Mouse (Mus musculus) heart, postnatal 0 days (tissue): Measurements from ENCODE around the gene Pgp. TPM values are rescaled to one million over a fixed set of nuclear protein-coding genes. Genes with fewer than 3 reads are reported as not detected.
"Not testable (repeated sequence)": the region's sequence is repeated elsewhere in the genome, so short reads cannot be mapped to it uniquely, and the experiment has no call there.

ENCODE experiments used
- ATAC-seq: fragments of 200-750 bp; cut with Nextera tagmentation; 2 replicates; pipeline ENCODE4 v1.8.0; 2017; ENCODE audit warnings: low read depth, moderate number of reproducible peaks, moderate library complexity; ENCODE audit not compliant: insufficient read depth
- DNase-seq: peaks from one replicate; pipeline ENCODE4 v3.0.0-alpha.2; 2016; ENCODE audit warnings: low spot score
- H3K27ac ChIP-seq: fragments of 300-500 bp; sonication (generic); 2 replicates; pipeline ENCODE4 v1.5.1; 2014; ENCODE audit warnings: low read depth, mild to moderate bottlenecking
- H3K27me3 ChIP-seq: fragments of 300-500 bp; sonication (generic); 2 replicates; pipeline ENCODE4 v1.6.1; 2014; ENCODE audit warnings: low read length, mixed read lengths; ENCODE audit not compliant: control insufficient read depth, insufficient read depth
- H3K36me3 ChIP-seq: fragments of 300-500 bp; sonication (generic); replicated peaks from 2 replicates; pipeline ENCODE4 v1.6.1; 2014; ENCODE audit warnings: low read length, mixed read lengths; ENCODE audit not compliant: control insufficient read depth, insufficient read depth
- H3K4me1 ChIP-seq: fragments of 300-500 bp; sonication (generic); 2 replicates; pipeline ENCODE4 v1.6.1; 2014; ENCODE audit warnings: antibody characterized with exemption; ENCODE audit not compliant: control insufficient read depth, insufficient read depth
- H3K4me2 ChIP-seq: fragments of 300-500 bp; sonication (generic); 2 replicates; pipeline ENCODE4 v1.6.1; 2014; ENCODE audit warnings: low read depth, mild to moderate bottlenecking, low read length, moderate library complexity
- H3K4me3 ChIP-seq: fragments of 300-500 bp; sonication (generic); 2 replicates; pipeline ENCODE4 v1.5.1; 2014; ENCODE audit warnings: low read depth, low read length
- H3K9ac ChIP-seq: fragments of 300-500 bp; sonication (generic); replicated peaks from 2 replicates; pipeline ENCODE4 v1.6.1; 2014; ENCODE audit warnings: low read depth, low read length, mixed read lengths
- H3K9me3 ChIP-seq: fragments of 300-500 bp; sonication (generic); replicated peaks from 2 replicates; pipeline ENCODE4 v1.6.1; 2016; ENCODE audit warnings: low read length; ENCODE audit not compliant: control insufficient read depth
- CTCF ChIP-seq: IDR thresholded peaks from 2 replicates; pipeline ENCODE4 v1.5.1; 2016; ENCODE audit warnings: antibody characterized with exemption, control low read depth, low read depth
- EP300 ChIP-seq: IDR thresholded peaks from 2 replicates; pipeline ENCODE4 v1.6.1; 2016; ENCODE audit warnings: antibody characterized with exemption, low read depth
- WGBS: fragments of 180-500 bp; shearing (Covaris S2); extraction: QIAGEN DNeasy Blood & Tissue Kit; methylation state at CpG from one replicate; pipeline ENCODE4 v1.1.7; 2014; 5-methylcytosine and 5-hydroxymethylcytosine counted together
- polyA plus RNA-seq: library from polyadenylated mRNA; unstranded; fragments of >200 nt; fragmentation: Nextera tagmentation; extraction: Ambion mirVana; gene quantifications from 2 replicates; pipeline ENCODE4 v1.2.1, GENCODE M21; 2015
- total RNA-seq: library from RNA; depleted of rRNA; stranded (reverse); fragments of >200 nt; gene quantifications from 2 replicates; pipeline ENCODE4 v1.2.3, GENCODE M21; 2014; ENCODE audit warnings: low replicate concordance; rRNA removed

The Pgp gene
- 48.4 and 62.3 TPM in 2 replicates for total RNA-seq
- 65.8 and 70.6 TPM in 2 replicates for polyA plus RNA-seq

DNA sequence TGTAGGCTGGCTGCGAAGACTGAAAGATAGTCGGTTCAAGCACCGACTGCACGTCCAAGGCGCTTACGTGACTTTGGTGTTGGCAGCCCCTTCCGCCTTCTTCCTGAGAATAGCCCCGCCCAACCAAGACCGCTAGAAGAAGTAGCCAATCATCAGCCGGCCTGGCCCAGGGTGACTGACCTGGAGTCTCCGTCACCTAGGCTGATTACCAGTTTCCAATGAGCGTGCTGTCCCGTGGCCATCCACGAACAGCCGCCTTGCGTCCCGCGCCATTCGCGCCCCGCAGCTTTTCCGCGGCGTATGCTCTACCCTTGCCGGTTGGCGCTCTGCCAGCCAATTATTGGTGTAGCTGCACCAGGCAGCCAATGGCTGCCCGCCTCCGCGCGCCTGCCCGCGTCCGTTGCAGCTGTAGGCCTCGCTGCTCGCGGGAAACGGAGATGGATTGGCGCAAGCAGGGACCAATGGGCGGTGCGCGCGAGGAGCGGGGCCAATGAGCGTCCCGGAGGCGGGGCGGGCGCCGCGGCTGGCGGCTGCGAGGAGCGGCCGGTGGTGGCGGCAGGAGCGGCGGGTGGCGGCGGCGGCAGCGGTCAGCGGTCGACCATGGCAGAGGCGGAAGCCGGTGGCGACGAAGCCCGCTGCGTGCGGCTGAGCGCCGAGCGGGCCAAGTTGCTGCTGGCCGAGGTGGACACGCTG, at the start of gene Pgp, which contains the start of gene E4f1:
Gene Pgp, plus strand, starts transcription at position 483 of the 693 bp plus-strand sequence.
Gene E4f1, minus strand, starts transcription at position 404 of the 693 bp plus-strand sequence.
- Histone ChIP-seq H3K4me1 (peaks cover 21% of the 10 kb centered on the region), H3K27me3 (no peaks in the 10 kb centered on the region), H3K9me3 (no peaks in the 10 kb centered on the region), H3K36me3 (peaks cover 14% of the 10 kb centered on the region), H3K4me2 (peak within 1 kb of the TSS; percentile 86), H3K27ac (peak within 1 kb of the TSS; percentile 84), H3K4me3 (peak within 1 kb of the TSS; percentile 66), H3K9ac (peak within 1 kb of the TSS; percentile 67)
- peak; percentile 98 for DNase-seq
- peak; percentile 69; the same call in 1 of the 2 replicates for TF ChIP-seq EP300
- TF ChIP-seq CTCF = no peak
- WGBS = under 1% methylated on average over 71 of the region's 75 CpGs
- ATAC-seq = peak; percentile 96

GRCm38 (mm10) chr17:24423114-24423513, 47.1 kb upstream of the Pgp start:
- no peak for ATAC-seq
- peaks cover 67% of the 10 kb centered on the region for H3K36me3 ChIP-seq
- H3K9me3 ChIP-seq = no peaks in the 10 kb centered on the region
- no peak overlapping the region for H3K27ac ChIP-seq
- H3K4me1 ChIP-seq = no peaks in the 10 kb centered on the region
- H3K4me2 ChIP-seq = no peak overlapping the region
- no peak overlapping the region for H3K4me3 ChIP-seq
- no peaks in the 10 kb centered on the region for H3K27me3 ChIP-seq
- 90% methylated on average over 4 of the region's 4 CpGs for WGBS
- DNase-seq = no peak
- H3K9ac ChIP-seq = no peak overlapping the region
- TF ChIP-seq EP300 = no peak
- TF ChIP-seq CTCF = no peak

DNA sequence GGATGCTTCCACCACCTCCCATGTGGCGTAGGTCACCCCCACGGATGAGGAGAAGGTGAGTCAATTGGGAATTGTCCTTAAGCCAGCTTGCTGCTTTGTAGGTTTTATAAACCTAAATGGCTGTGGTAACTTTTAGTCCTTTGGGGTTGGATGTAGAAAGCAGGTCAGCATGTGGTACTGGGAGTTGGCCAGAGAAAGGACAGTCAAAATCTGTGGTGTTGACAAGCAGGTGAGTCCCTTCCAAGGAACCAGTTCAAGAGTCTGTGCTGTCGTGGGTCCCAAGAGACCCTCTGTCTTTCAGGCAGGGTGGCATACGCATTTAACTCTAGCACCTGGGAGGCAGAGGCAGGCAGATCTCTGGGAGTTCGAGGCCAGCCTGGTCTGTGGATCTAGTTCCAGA, 45.7 kb upstream of the Pgp start:
- DNase-seq = no peak
- H3K9me3 ChIP-seq = no peaks in the 10 kb centered on the region
- H3K27me3 ChIP-seq = no peaks in the 10 kb centered on the region
- no peak overlapping the region for H3K9ac ChIP-seq
- WGBS = 91% methylated on average over 5 of the region's 5 CpGs
- no peak overlapping the region for H3K4me3 ChIP-seq
- ATAC-seq = no peak
- H3K4me1 ChIP-seq = no peaks in the 10 kb centered on the region; the same call in 1 of the 2 replicates
- no peak overlapping the region for H3K4me2 ChIP-seq
- H3K27ac ChIP-seq = no peak overlapping the region
- TF ChIP-seq EP300 = no peak
- no peak for TF ChIP-seq CTCF
- peaks cover 54% of the 10 kb centered on the region for H3K36me3 ChIP-seq

DNA sequence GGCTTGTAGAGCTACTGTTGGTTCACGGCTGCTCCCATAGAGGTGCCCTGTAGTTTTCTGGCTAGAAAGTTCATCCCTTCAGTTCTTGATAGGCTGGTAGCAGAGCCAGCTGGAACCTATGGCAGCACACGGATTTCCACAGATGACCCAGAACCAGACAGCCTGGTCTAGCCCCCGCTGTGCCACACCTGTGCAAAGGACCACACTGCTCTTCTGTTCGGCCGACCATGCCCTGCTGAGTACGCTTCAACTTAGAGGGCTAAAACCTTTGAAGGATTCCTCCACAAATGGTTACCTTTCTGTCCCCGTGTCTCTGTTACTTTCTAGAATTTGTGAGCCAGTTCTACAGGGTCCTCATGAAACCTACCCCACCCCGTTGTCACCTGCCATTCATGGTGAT, 44.9 kb upstream of the Pgp start:
- H3K36me3 ChIP-seq = peaks cover 45% of the 10 kb centered on the region
- H3K4me1 ChIP-seq, ATAC-seq, H3K27me3 ChIP-seq, H3K9me3 ChIP-seq, H3K27ac ChIP-seq, H3K4me3 ChIP-seq, H3K4me2 ChIP-seq, H3K9ac ChIP-seq, DNase-seq: not testable (repeated sequence)
- 93% methylated on average over 4 of the region's 8 CpGs for WGBS

- H3K9me3 ChIP-seq = no peaks in the 10 kb centered on the region
- no peak overlapping the region for H3K4me2 ChIP-seq
- no peaks in the 10 kb centered on the region for H3K27me3 ChIP-seq
- WGBS = 92% methylated on average over 7 of the region's 7 CpGs
- H3K4me3 ChIP-seq = peak overlapping the region; percentile 63
- TF ChIP-seq CTCF = no peak
- TF ChIP-seq EP300 = no peak
- peak overlapping the region; percentile 84; the same call in 1 of the 2 replicates for H3K9ac ChIP-seq
- DNase-seq (no peak), ATAC-seq (no peak)
- H3K27ac ChIP-seq = peak overlapping the region; percentile 96
- peaks cover 39% of the 10 kb centered on the region for H3K36me3 ChIP-seq
- peaks cover 12% of the 10 kb centered on the region for H3K4me1 ChIP-seq
Measured at GRCm38 (mm10) chr17:24425905-24426304, 44.3 kb upstream of the Pgp start.
